Mouse (Mus musculus): ENCODE results near the gene Krt34. TPM values are rescaled to one million over a fixed set of nuclear protein-coding genes. Genes with fewer than 3 reads are reported as not detected.

Krt34 gene
- total RNA-seq, 4 experiments from 2014 or later, result not detected

- DNase-seq, result no peak
Observed at GRCm38 (mm10) chr11:99999091-99999490, 42.3 kb downstream of the Krt34 start.

GRCm38 (mm10) chr11:99994384-99994661 lies 47.0 kb downstream of the Krt34 start:
- DNase-seq, result no peak

- no peak for DNase-seq
Observed at GRCm38 (mm10) chr11:99993620-99994383, 47.6 kb downstream of the Krt34 start, which contains the start of gene Krtap17-1. Krtap17-1 (minus strand) TSS chr11:99993994.

GRCm38 (mm10) chr11:99990571-99990970 lies 50.8 kb downstream of the Krt34 start:
- DNase-seq, result no peak

GRCm38 (mm10) chr11:99989881-99990405 lies 51.4 kb downstream of the Krt34 start:
- peak; percentile 52 for DNase-seq

- DNase-seq, result no peak
Observed at GRCm38 (mm10) chr11:99988530-99988929, 52.8 kb downstream of the Krt34 start.

Other genes with a start within 250 kb of the Krt34 start
- not detected for gene Gm11596, start 248.1 kb downstream of the Krt34 start, total RNA-seq (2022)
- gene Gm11569, start 242.6 kb downstream of the Krt34 start, total RNA-seq (2022), result not detected
- gene Gm11554, start 237.1 kb downstream of the Krt34 start, total RNA-seq (2022), result not detected
- gene Krtap4-13, start 231.7 kb downstream of the Krt34 start, total RNA-seq (2022), result not detected
- gene Gm11564, start 225.9 kb downstream of the Krt34 start, total RNA-seq (2022), result not detected
- not detected for gene 2300003K06Rik, start 203.5 kb downstream of the Krt34 start, total RNA-seq (2022)
- gene Krtap4-16, start 189.9 kb downstream of the Krt34 start, total RNA-seq (2022), result not detected
- gene Gm11568, start 183.6 kb downstream of the Krt34 start, total RNA-seq (2022), result not detected
- gene Gm11559, start 177.1 kb downstream of the Krt34 start, total RNA-seq (2022), result not detected
- not detected for gene Krtap9-1, start 168.2 kb downstream of the Krt34 start, total RNA-seq (2022)
- not detected for gene Gm11567, start 162.4 kb downstream of the Krt34 start, total RNA-seq (2022)
- gene Krtap31-1, start 133.6 kb downstream of the Krt34 start, total RNA-seq (2022), result not detected
- gene Gm11565, start 126.8 kb downstream of the Krt34 start, total RNA-seq (2022), result not detected
- not detected for gene Krtap31-2, start 105.3 kb downstream of the Krt34 start, total RNA-seq (2022)
- gene Krtap9-5, start 93.1 kb downstream of the Krt34 start, total RNA-seq (2022), result not detected
- not detected for gene Krtap29-1, start 62.5 kb downstream of the Krt34 start, total RNA-seq (2022)
- gene Krtap16-1, start 55.0 kb downstream of the Krt34 start, total RNA-seq (2022), result not detected
- gene Krtap17-1, start 47.6 kb downstream of the Krt34 start, total RNA-seq (2022), result not detected
- not detected for gene Krt33a, start 25.3 kb downstream of the Krt34 start, total RNA-seq (2022)
- gene Krt33b, start 11.7 kb downstream of the Krt34 start, total RNA-seq (2022), result not detected
- not detected for gene Krt31, start 9.0 kb upstream of the Krt34 start, total RNA-seq (2022)
- not detected for gene Krt32, start 46.7 kb upstream of the Krt34 start, total RNA-seq (2022)
- not detected for gene Krt35, start 54.7 kb upstream of the Krt34 start, total RNA-seq (2022)
- under 1 TPM in 2 of 4 experiments, not detected in 2; 0.31 to 0.40 TPM for gene Krt36, start 64.1 kb upstream of the Krt34 start, total RNA-seq (2022)
- not detected for gene Krt13, start 80.0 kb upstream of the Krt34 start, total RNA-seq (2022)
- not detected for gene Krt15, start 94.4 kb upstream of the Krt34 start, total RNA-seq (2022)
- gene Krt19, start 107.1 kb upstream of the Krt34 start, total RNA-seq (2022), result 1 to 10 TPM; 1.3 to 4.2 (median 3.7) TPM
- under 1 TPM in 1 of 4 experiments, not detected in 3; 0.11 TPM for gene Krt9, start 151.7 kb upstream of the Krt34 start, total RNA-seq (2022)
- under 1 TPM in 2 of 4 experiments, not detected in 2; 0.22 to 0.27 TPM for gene Krt14, start 166.0 kb upstream of the Krt34 start, total RNA-seq (2022)
- gene Krt16, start 207.3 kb upstream of the Krt34 start, total RNA-seq (2022), result not detected
- not detected for gene Krt17, start 219.5 kb upstream of the Krt34 start, total RNA-seq (2022)
- gene Krt42, start 228.3 kb upstream of the Krt34 start, total RNA-seq (2022), result not detected